Mouse (Mus musculus) limb, embryonic 10.5 days (tissue): ENCODE measurements at regions not wholly inside any gene's neighbourhood (a gene's known extent, or its start where the extent isn't known, plus 50 kb on each side); places are given as distances from the start of the nearest gene placed in this dataset.

Experiments used
- DNase-seq: peaks from one replicate; pipeline ENCODE4 v3.0.0-alpha.2; 2017; ENCODE audit warnings: low spot score
- H3K27ac ChIP-seq: fragments of 300-500 bp; sonication (generic); 2 replicates; pipeline ENCODE4 v1.5.1; 2016; ENCODE audit warnings: mild to moderate bottlenecking
- H3K27me3 ChIP-seq: fragments of 300-500 bp; sonication (generic); 2 replicates; pipeline ENCODE4 v1.6.1; 2016; ENCODE audit warnings: low read depth, mild to moderate bottlenecking; ENCODE audit not compliant: poor library complexity, severe bottlenecking
- H3K36me3 ChIP-seq: fragments of 300-500 bp; sonication (generic); 2 replicates; pipeline ENCODE4 v1.6.1; 2016; ENCODE audit warnings: mild to moderate bottlenecking, moderate library complexity
- H3K4me1 ChIP-seq: fragments of 300-500 bp; sonication (generic); 2 replicates; pipeline ENCODE4 v1.6.1; 2016
- H3K4me3 ChIP-seq: fragments of 300-500 bp; sonication (generic); 2 replicates; pipeline ENCODE4 v1.5.1; 2016; ENCODE audit warnings: mild to moderate bottlenecking, moderate library complexity
- H3K9me3 ChIP-seq: fragments of 300-500 bp; sonication (generic); replicated peaks from 2 replicates; pipeline ENCODE4 v1.6.1; 2016; ENCODE audit warnings: mild to moderate bottlenecking
- WGBS: fragments of 180-500 bp; shearing (Covaris S2); methylation state at CpG from one replicate; pipeline ENCODE4 v1.1.7; 2016; 5-methylcytosine and 5-hydroxymethylcytosine counted together

- Histone ChIP-seq H3K27ac (no peak overlapping the region), H3K4me3 (no peak overlapping the region), H3K9me3 (no peaks in the 10 kb centered on the region), H3K27me3 (no peaks in the 10 kb centered on the region), H3K4me1 (no peaks in the 10 kb centered on the region), H3K36me3 (no peaks in the 10 kb centered on the region)
- DNase-seq = no peak
- 94% methylated on average over 1 of the region's 1 CpGs for WGBS
Observed at GRCm38 (mm10) chr6:110120406-110120805, 525.0 kb upstream of the Grm7 start.

- Histone ChIP-seq H3K27me3 (no peaks in the 10 kb centered on the region), H3K4me1 (no peaks in the 10 kb centered on the region), H3K36me3 (no peaks in the 10 kb centered on the region), H3K4me3 (no peak overlapping the region), H3K27ac (no peak overlapping the region), H3K9me3 (no peaks in the 10 kb centered on the region)
- DNase-seq = no peak
- 87% methylated on average over 3 of the region's 3 CpGs for WGBS
Observed at GRCm38 (mm10) chr6:110132271-110132670, 513.1 kb upstream of the Grm7 start.

- H3K36me3 ChIP-seq = no peaks in the 10 kb centered on the region
- WGBS = 94% methylated on average over 1 of the region's 1 CpGs
- no peaks in the 10 kb centered on the region for H3K9me3 ChIP-seq
- no peak for DNase-seq
- no peak overlapping the region for H3K4me3 ChIP-seq
- H3K27me3 ChIP-seq = no peaks in the 10 kb centered on the region
- no peak overlapping the region for H3K27ac ChIP-seq
- H3K4me1 ChIP-seq = no peaks in the 10 kb centered on the region
Observed at GRCm38 (mm10) chr6:110133587-110133986, 511.8 kb upstream of the Grm7 start.

- Histone ChIP-seq H3K9me3 (no peaks in the 10 kb centered on the region), H3K4me1 (no peaks in the 10 kb centered on the region), H3K4me3 (no peak overlapping the region)
Observed at GRCm38 (mm10) chr6:110137043-110137650, 508.2 kb upstream of the Grm7 start.

GRCm38 (mm10) chr6:110139396-110139795 is 506.0 kb upstream of the Grm7 start:
- H3K4me1 ChIP-seq = no peaks in the 10 kb centered on the region
- H3K9me3 ChIP-seq = no peaks in the 10 kb centered on the region
- no peaks in the 10 kb centered on the region for H3K36me3 ChIP-seq
- no peaks in the 10 kb centered on the region for H3K27me3 ChIP-seq
- H3K4me3 ChIP-seq = no peak overlapping the region
- H3K27ac ChIP-seq = no peak overlapping the region
- DNase-seq = no peak
- 85% methylated on average over 2 of the region's 2 CpGs for WGBS

More at GRCm38 (mm10) chr6:110137043-110137650, 508.2 kb upstream of the Grm7 start:
- DNase-seq = peak; percentile 37
- no peak overlapping the region for H3K27ac ChIP-seq
- 34% methylated on average over 7 of the region's 7 CpGs for WGBS
- H3K27me3 ChIP-seq = no peaks in the 10 kb centered on the region
- no peaks in the 10 kb centered on the region for H3K36me3 ChIP-seq

GRCm38 (mm10) chr6:110168539-110168938 is 476.8 kb upstream of the Grm7 start:
- H3K36me3 ChIP-seq = no peaks in the 10 kb centered on the region
- no peaks in the 10 kb centered on the region for H3K4me1 ChIP-seq
- H3K27ac ChIP-seq = no peak overlapping the region
- H3K27me3 ChIP-seq = no peaks in the 10 kb centered on the region
- DNase-seq = no peak
- 96% methylated on average over 2 of the region's 2 CpGs for WGBS
- no peak overlapping the region for H3K4me3 ChIP-seq
- no peaks in the 10 kb centered on the region for H3K9me3 ChIP-seq

- no peak for DNase-seq
- Histone ChIP-seq H3K9me3 (no peaks in the 10 kb centered on the region), H3K27me3 (no peaks in the 10 kb centered on the region), H3K4me1 (peaks cover 7% of the 10 kb centered on the region; the same call in 1 of the 2 replicates), H3K27ac (no peak overlapping the region), H3K36me3 (no peaks in the 10 kb centered on the region), H3K4me3 (no peak overlapping the region)
- 45% methylated on average over 2 of the region's 2 CpGs for WGBS
Observed at GRCm38 (mm10) chr6:110205973-110206372, 439.4 kb upstream of the Grm7 start.

GRCm38 (mm10) chr6:110208822-110209221 is 436.6 kb upstream of the Grm7 start:
- Histone ChIP-seq H3K27me3 (no peaks in the 10 kb centered on the region), H3K36me3 (no peaks in the 10 kb centered on the region), H3K4me3 (no peak overlapping the region), H3K9me3 (no peaks in the 10 kb centered on the region), H3K4me1 (peaks cover 7% of the 10 kb centered on the region; the same call in 1 of the 2 replicates), H3K27ac (no peak overlapping the region)
- DNase-seq = no peak
- 94% methylated on average over 1 of the region's 1 CpGs for WGBS

GRCm38 (mm10) chr6:110247490-110247889 is 397.9 kb upstream of the Grm7 start:
- DNase-seq = no peak
- Histone ChIP-seq H3K4me1 (no peaks in the 10 kb centered on the region), H3K4me3 (no peak overlapping the region), H3K36me3 (no peaks in the 10 kb centered on the region), H3K27me3 (no peaks in the 10 kb centered on the region), H3K9me3 (no peaks in the 10 kb centered on the region), H3K27ac (no peak overlapping the region)
- WGBS = 84% methylated on average over 1 of the region's 1 CpGs

GRCm38 (mm10) chr6:110296549-110296948 is 348.8 kb upstream of the Grm7 start:
- Histone ChIP-seq H3K36me3 (no peaks in the 10 kb centered on the region), H3K4me1 (no peaks in the 10 kb centered on the region), H3K9me3 (no peaks in the 10 kb centered on the region), H3K27ac (no peak overlapping the region), H3K27me3 (no peaks in the 10 kb centered on the region), H3K4me3 (no peak overlapping the region)
- WGBS = 84% methylated on average over 2 of the region's 2 CpGs
- no peak for DNase-seq
